Mouse (Mus musculus) retina, postnatal 1 day (tissue): ENCODE results near the gene Fam174b.

ENCODE experiments used
- DNase-seq: peaks from one replicate; pipeline ENCODE4 v3.0.0-alpha.2; 2012

Gene Fam174b

GRCm38 (mm10) chr7:73753598-73753997 lies 13.5 kb downstream of the Fam174b start:
- no peak for DNase-seq

- DNase-seq = no peak
Observed at GRCm38 (mm10) chr7:73755377-73756110, 15.4 kb downstream of the Fam174b start.

- no peak for DNase-seq
Observed at GRCm38 (mm10) chr7:73761691-73762189, 21.6 kb downstream of the Fam174b start.

GRCm38 (mm10) chr7:73764679-73765078 lies 24.6 kb downstream of the Fam174b start:
- DNase-seq = no peak

- no peak for DNase-seq
Observed at GRCm38 (mm10) chr7:73765186-73765903, 25.2 kb downstream of the Fam174b start.

- no peak for DNase-seq
Observed at GRCm38 (mm10) chr7:73769224-73769623, 29.1 kb downstream of the Fam174b start.

GRCm38 (mm10) chr7:73771384-73772274 lies 31.5 kb downstream of the Fam174b start:
- DNase-seq = peak; percentile 7

GRCm38 (mm10) chr7:73772275-73772765 lies 32.2 kb downstream of the Fam174b start:
- peak; percentile 4 for DNase-seq

- DNase-seq = no peak
Observed at GRCm38 (mm10) chr7:73774781-73775180, 34.7 kb downstream of the Fam174b start.

GRCm38 (mm10) chr7:73777777-73778176 lies 37.7 kb downstream of the Fam174b start:
- no peak for DNase-seq

- no peak for DNase-seq
Observed at GRCm38 (mm10) chr7:73784736-73785428, 44.8 kb downstream of the Fam174b start.

GRCm38 (mm10) chr7:73785815-73786214 lies 45.7 kb downstream of the Fam174b start:
- DNase-seq = no peak

- no peak for DNase-seq
Observed at GRCm38 (mm10) chr7:73787513-73787912, 47.4 kb downstream of the Fam174b start.

- DNase-seq = no peak
Observed at GRCm38 (mm10) chr7:73791096-73791495, 51.0 kb downstream of the Fam174b start.

GRCm38 (mm10) chr7:73792155-73792554 lies 52.1 kb downstream of the Fam174b start:
- no peak for DNase-seq

- no peak for DNase-seq
Observed at GRCm38 (mm10) chr7:73792641-73793040, 52.5 kb downstream of the Fam174b start.

GRCm38 (mm10) chr7:73809261-73809660 lies 69.2 kb downstream of the Fam174b start:
- DNase-seq = no peak

GRCm38 (mm10) chr7:73811439-73811838 lies 71.3 kb downstream of the Fam174b start:
- no peak for DNase-seq

GRCm38 (mm10) chr7:73812176-73812575 lies 72.1 kb downstream of the Fam174b start:
- DNase-seq = no peak

GRCm38 (mm10) chr7:73813887-73814286 lies 73.8 kb downstream of the Fam174b start:
- no peak for DNase-seq

- no peak for DNase-seq
Observed at GRCm38 (mm10) chr7:73814454-73814853, 74.4 kb downstream of the Fam174b start.
